Mouse (Mus musculus): ENCODE measurements around the gene Vamp9. TPM values are rescaled to one million over a fixed set of nuclear protein-coding genes. Genes with fewer than 3 reads are reported as not detected.

The Vamp9 gene
- total and polyA plus RNA-seq, 3 experiments = not detected

GRCm38 (mm10) chr5:99900041-99900440, 6.0 kb upstream of the Vamp9 start:
- no peak for TF ChIP-seq ELF1 (IDR thresholded peaks at IDR 0.05; ENCODE audit: low read depth, low read length)
- peak in 2 of 3 experiments; percentile 7 to 30; a peak in 3 of 6 replicates for TF ChIP-seq CTCF (IDR thresholded peaks at IDR 0.05 in 2 of 3, conservative IDR thresholded peaks at IDR 0.05 in 1 of 3; ENCODE audit: control insufficient read depth in 1 of 3, insufficient read depth in 1 of 3, low read depth in 2 of 3, low read length in 3 of 3, poor library complexity in 1 of 3, severe bottlenecking in 1 of 3)
- peak; percentile 9 for TF ChIP-seq RAD21 (IDR thresholded peaks at IDR 0.05; ENCODE audit: low read depth, low read length)
- no peak for TF ChIP-seq RCOR1 (IDR thresholded peaks at IDR 0.05; ENCODE audit: low read depth, low read length)
- no peak for TF ChIP-seq MAZ (IDR thresholded peaks at IDR 0.05; ENCODE audit: low read depth, low read length)
- no peak for TF ChIP-seq MYC (IDR thresholded peaks at IDR 0.05; ENCODE audit: low read depth, low read length)
- TF ChIP-seq BHLHE40 (IDR thresholded peaks at IDR 0.05; ENCODE audit: borderline replicate concordance, low read depth, low read length) = no peak
- no peak for TF ChIP-seq JUND (IDR thresholded peaks at IDR 0.05; ENCODE audit: low read depth, low read length)
- TF ChIP-seq GATA1 (IDR thresholded peaks at IDR 0.05; ENCODE audit: low read depth, low read length) = no peak
- no peaks in the 10 kb centered on the region for H3K9me3 ChIP-seq (replicated peaks; ENCODE audit: insufficient read depth, low read length)
- no peak overlapping the region for H3K9ac ChIP-seq (ENCODE audit: control insufficient read depth, low read depth, low read length, poor library complexity, severe bottlenecking)
- H3K36me3 ChIP-seq (ENCODE audit: control insufficient read depth in 1 of 2, insufficient read depth in 2 of 2, low read length in 2 of 2) = no peaks in the 10 kb centered on the region
- H3K27me3 ChIP-seq (ENCODE audit: control insufficient read depth in 1 of 2, insufficient read depth in 2 of 2, low read length in 2 of 2) = no peaks in the 10 kb centered on the region
- DNase-seq (ENCODE audit: low read depth, low spot score) = no peak
- no peaks in the 10 kb centered on the region for H3K79me2 ChIP-seq (ENCODE audit: control insufficient read depth, insufficient read depth, low read length, poor library complexity)
- H3K4me3 ChIP-seq (ENCODE audit: control insufficient read depth in 1 of 2, insufficient read depth in 1 of 2, low read depth in 2 of 2, low read length in 2 of 2) = no peak overlapping the region
- H3K4me1 ChIP-seq (ENCODE audit: control insufficient read depth in 1 of 2, insufficient read depth in 2 of 2, low read length in 2 of 2) = no peaks in the 10 kb centered on the region
- H3K27ac ChIP-seq (ENCODE audit: control insufficient read depth, low read depth, low read length) = no peak overlapping the region

DNA sequence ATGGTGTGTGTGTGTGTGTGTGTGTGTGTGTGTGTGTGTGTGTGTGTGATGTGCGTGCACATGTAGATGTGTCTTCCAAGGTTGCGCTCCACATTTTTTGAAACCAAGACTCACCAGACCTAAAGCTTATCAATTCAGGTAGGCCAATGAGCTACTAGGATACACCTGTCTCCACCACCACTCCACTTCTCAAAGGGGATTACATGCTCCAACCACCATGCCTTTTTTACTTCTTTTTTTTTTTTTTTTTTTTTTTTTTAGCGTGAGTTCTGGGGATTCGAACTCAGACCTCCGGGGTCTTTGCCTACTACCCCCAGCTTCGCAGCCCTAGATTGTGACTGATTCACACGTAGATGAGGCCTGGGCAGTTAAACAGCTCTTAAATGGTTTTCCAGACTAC, 323 bp upstream of the Vamp9 start:
- Histone ChIP-seq H3K27me3 (ENCODE audit: control insufficient read depth in 1 of 2, insufficient read depth in 2 of 2, low read length in 2 of 2) (no peaks in the 10 kb centered on the region), H3K27ac (ENCODE audit: control insufficient read depth, low read depth, low read length) (no peak overlapping the region), H3K4me1 (ENCODE audit: control insufficient read depth in 1 of 2, insufficient read depth in 2 of 2, low read length in 2 of 2) (no peaks in the 10 kb centered on the region), H3K9me3 (replicated peaks; ENCODE audit: insufficient read depth, low read length) (no peaks in the 10 kb centered on the region), H3K36me3 (ENCODE audit: control insufficient read depth in 1 of 2, insufficient read depth in 2 of 2, low read length in 2 of 2) (no peaks in the 10 kb centered on the region), H3K79me2 (ENCODE audit: control insufficient read depth, insufficient read depth, low read length, poor library complexity) (no peaks in the 10 kb centered on the region), H3K4me3 (ENCODE audit: control insufficient read depth in 1 of 2, insufficient read depth in 1 of 2, low read depth in 2 of 2, low read length in 2 of 2) (no peak overlapping the region), H3K9ac (ENCODE audit: control insufficient read depth, low read depth, low read length, poor library complexity, severe bottlenecking) (no peak overlapping the region)
- TF ChIP-seq CTCF (IDR thresholded peaks at IDR 0.05 in 2 of 3, conservative IDR thresholded peaks at IDR 0.05 in 1 of 3; ENCODE audit: control insufficient read depth in 1 of 3, insufficient read depth in 1 of 3, low read depth in 2 of 3, low read length in 3 of 3, poor library complexity in 1 of 3, severe bottlenecking in 1 of 3) (no peak), CHD1 (IDR thresholded peaks at IDR 0.05; ENCODE audit: low read depth, low read length) (no peak), MEF2A (IDR thresholded peaks at IDR 0.05; ENCODE audit: extremely low read depth, insufficient replicate concordance, low read depth, low read length, poor library complexity, severe bottlenecking) (no peak), CHD2 (IDR thresholded peaks at IDR 0.05; ENCODE audit: low read length) (no peak), MAX (IDR thresholded peaks at IDR 0.05; ENCODE audit: low read length) (no peak), USF2 (IDR thresholded peaks at IDR 0.05; ENCODE audit: borderline replicate concordance in 1 of 2, insufficient read depth in 1 of 2, low read depth in 1 of 2, low read length in 2 of 2) (no peak)
- no peak for DNase-seq (ENCODE audit: low read depth, low spot score)

DNA sequence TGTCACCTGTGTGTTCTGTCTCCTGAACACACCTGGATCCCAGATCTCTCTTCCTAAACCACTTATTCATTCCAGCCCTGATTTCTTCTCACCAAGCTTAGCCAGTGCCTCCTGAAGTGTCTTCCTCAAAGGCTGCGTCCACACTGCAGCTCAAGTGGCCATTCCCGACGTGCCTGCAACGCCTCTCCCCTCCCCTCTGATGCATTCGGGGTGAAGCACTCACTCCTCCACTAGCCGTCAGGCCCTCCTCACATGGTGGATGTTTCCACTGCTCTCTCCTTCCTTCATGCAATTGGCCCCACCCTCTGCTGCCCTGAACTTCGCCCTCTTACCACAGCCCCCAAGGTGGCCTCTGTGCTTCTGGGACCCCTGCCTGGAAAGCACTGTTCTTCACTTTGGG, 9.4 kb downstream of the Vamp9 start:
- H3K9me3 ChIP-seq (replicated peaks; ENCODE audit: insufficient read depth, low read length) = no peaks in the 10 kb centered on the region
- no peak for DNase-seq (ENCODE audit: low read depth, low spot score)

More for the DNA sequence above, 9.4 kb downstream of the Vamp9 start:
- TF ChIP-seq ZKSCAN1 (IDR thresholded peaks at IDR 0.05; ENCODE audit: low read depth, low read length) = no peak
- TF ChIP-seq TCF12 (IDR thresholded peaks at IDR 0.05; ENCODE audit: low read depth, low read length) = no peak
- TF ChIP-seq SIN3A (IDR thresholded peaks at IDR 0.05; ENCODE audit: low read length) = no peak
- no peak for TF ChIP-seq CHD1 (IDR thresholded peaks at IDR 0.05; ENCODE audit: low read depth, low read length)
- TF ChIP-seq GATA1 (IDR thresholded peaks at IDR 0.05; ENCODE audit: low read depth, low read length) = no peak
- TF ChIP-seq SMC3 (IDR thresholded peaks at IDR 0.05; ENCODE audit: low read depth, low read length) = no peak
- no peak for TF ChIP-seq MAZ (IDR thresholded peaks at IDR 0.05; ENCODE audit: low read depth, low read length)
- no peak for TF ChIP-seq MYB (IDR thresholded peaks at IDR 0.05; ENCODE audit: low read depth, low read length)
- TF ChIP-seq RAD21 (IDR thresholded peaks at IDR 0.05; ENCODE audit: low read depth, low read length) = no peak
- TF ChIP-seq MYC (IDR thresholded peaks at IDR 0.05; ENCODE audit: low read depth, low read length) = no peak
- TF ChIP-seq USF2 (IDR thresholded peaks at IDR 0.05; ENCODE audit: borderline replicate concordance in 1 of 2, insufficient read depth in 1 of 2, low read depth in 1 of 2, low read length in 2 of 2) = no peak
- no peaks in the 10 kb centered on the region for H3K36me3 ChIP-seq (ENCODE audit: control insufficient read depth in 1 of 2, insufficient read depth in 2 of 2, low read length in 2 of 2)
- no peaks in the 10 kb centered on the region for H3K79me2 ChIP-seq (ENCODE audit: control insufficient read depth, insufficient read depth, low read length, poor library complexity)
- no peak overlapping the region for H3K27ac ChIP-seq (ENCODE audit: control insufficient read depth, low read depth, low read length)
- no peak overlapping the region for H3K9ac ChIP-seq (ENCODE audit: control insufficient read depth, low read depth, low read length, poor library complexity, severe bottlenecking)
- H3K27me3 ChIP-seq (ENCODE audit: control insufficient read depth in 1 of 2, insufficient read depth in 2 of 2, low read length in 2 of 2) = no peaks in the 10 kb centered on the region
- no peak overlapping the region for H3K4me3 ChIP-seq (ENCODE audit: control insufficient read depth in 1 of 2, insufficient read depth in 1 of 2, low read depth in 2 of 2, low read length in 2 of 2)
- no peaks in the 10 kb centered on the region for H3K4me1 ChIP-seq (ENCODE audit: control insufficient read depth in 1 of 2, insufficient read depth in 2 of 2, low read length in 2 of 2)
